Mouse (Mus musculus) hindbrain, postnatal 0 days (tissue): Measurements from ENCODE around the gene Lsm2. TPM values are rescaled to one million over a fixed set of nuclear protein-coding genes. Genes with fewer than 3 reads are reported as not detected.
"Not testable (repeated sequence)": the region's sequence is repeated elsewhere in the genome, so short reads cannot be mapped to it uniquely, and the experiment has no call there.

ENCODE experiments used
- ATAC-seq: fragments of 200-750 bp; cut with Nextera tagmentation; 2 replicates; pipeline ENCODE4 v1.8.0; 2017; ENCODE audit warnings: mild to moderate bottlenecking, moderate TSS enrichment, moderate library complexity
- DNase-seq: peaks from one replicate; pipeline ENCODE4 v3.0.0-alpha.2; 2015; ENCODE audit warnings: low spot score
- H3K27ac ChIP-seq: fragments of 300-500 bp; sonication (generic); 2 replicates; pipeline ENCODE4 v1.5.1; 2014; ENCODE audit warnings: mild to moderate bottlenecking
- H3K27me3 ChIP-seq: fragments of 300-500 bp; sonication (generic); 2 replicates; pipeline ENCODE4 v1.6.1; 2014; ENCODE audit warnings: low read length, mixed read lengths; ENCODE audit not compliant: insufficient read depth
- H3K36me3 ChIP-seq: fragments of 300-500 bp; sonication (generic); 2 replicates; pipeline ENCODE4 v1.6.1; 2014; ENCODE audit warnings: low read length, mixed read lengths; ENCODE audit not compliant: insufficient read depth
- H3K4me1 ChIP-seq: fragments of 300-500 bp; sonication (generic); 2 replicates; pipeline ENCODE4 v1.6.1; 2014; ENCODE audit warnings: antibody characterized with exemption, low read length, mixed read lengths; ENCODE audit not compliant: insufficient read depth
- H3K4me2 ChIP-seq: fragments of 300-500 bp; sonication (generic); 2 replicates; pipeline ENCODE4 v1.6.1; 2014; ENCODE audit warnings: low read depth, mild to moderate bottlenecking, low read length, moderate library complexity, mixed read lengths
- H3K4me3 ChIP-seq: fragments of 300-500 bp; sonication (generic); 2 replicates; pipeline ENCODE4 v1.5.1; 2014; ENCODE audit warnings: low read length
- H3K9ac ChIP-seq: fragments of 300-500 bp; sonication (generic); replicated peaks from 2 replicates; pipeline ENCODE4 v1.6.1; 2014; ENCODE audit warnings: mild to moderate bottlenecking, low read length, moderate library complexity, mixed read lengths
- H3K9me3 ChIP-seq: fragments of 300-500 bp; sonication (generic); 2 replicates; pipeline ENCODE4 v1.6.1; 2016; ENCODE audit warnings: low read length, mixed read lengths
- CTCF ChIP-seq: IDR thresholded peaks from 2 replicates; pipeline ENCODE4 v1.5.1; 2016; ENCODE audit warnings: antibody characterized with exemption, control low read depth, low read depth
- WGBS: fragments of 180-500 bp; shearing (Covaris S2); extraction: QIAGEN DNeasy Blood & Tissue Kit; methylation state at CpG from one replicate; pipeline ENCODE4 v1.1.7; 2014; 5-methylcytosine and 5-hydroxymethylcytosine counted together
- polyA plus RNA-seq: library from polyadenylated mRNA; unstranded; fragments of >200 nt; fragmentation: Nextera tagmentation; extraction: Ambion mirVana; gene quantifications from 2 replicates; pipeline ENCODE4 v1.2.1, GENCODE M21; 2015
- total RNA-seq: library from RNA; depleted of rRNA; stranded (reverse); fragments of >200 nt; gene quantifications from 2 replicates; pipeline ENCODE4 v1.2.3, GENCODE M21; 2014

Lsm2 gene
- total and polyA plus RNA-seq, 2 experiments from 2014 or later: 35.5 to 106 TPM

DNA sequence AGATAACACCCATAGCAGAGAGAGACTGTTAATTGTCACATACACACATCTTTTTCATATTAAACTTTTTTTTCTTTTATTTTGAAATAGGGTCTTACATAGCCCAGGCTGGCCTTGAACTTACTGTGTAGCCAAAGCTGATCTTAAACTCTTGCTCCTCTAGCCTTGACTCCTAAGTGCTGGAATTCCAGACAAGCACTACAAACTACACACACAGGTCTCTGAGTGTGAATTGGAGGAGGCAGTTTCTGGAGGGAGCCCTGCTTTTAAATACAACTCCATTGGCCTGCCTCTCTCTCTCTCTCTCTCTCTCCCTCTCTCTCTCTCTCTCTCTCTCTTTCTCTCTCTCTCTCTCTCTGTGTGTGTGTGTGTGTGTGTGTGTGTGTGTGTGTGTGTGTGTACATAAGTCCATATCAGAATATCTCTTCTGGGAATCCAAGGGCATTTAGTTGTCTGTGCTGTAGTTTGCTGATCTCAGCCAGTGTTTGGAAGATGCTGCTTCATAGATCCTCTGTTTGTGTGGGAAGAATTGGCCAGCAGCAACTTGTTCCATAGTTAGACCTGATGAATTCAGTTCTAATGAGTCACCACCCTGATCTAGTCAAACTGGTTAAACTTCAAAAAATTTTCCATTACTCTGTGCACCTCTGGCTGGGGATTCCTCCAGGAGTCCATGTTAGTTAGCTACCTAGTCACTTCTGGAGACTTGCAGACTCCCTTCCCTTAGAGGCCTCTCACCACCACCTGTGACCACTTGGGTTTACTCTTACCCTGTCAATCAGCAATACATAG, 20.8 kb upstream of the Lsm2 start:
- ATAC-seq (no peak), DNase-seq (no peak)
- H3K9me3 ChIP-seq: no peaks in the 10 kb centered on the region
- no peak overlapping the region for H3K4me2 ChIP-seq
- H3K36me3 ChIP-seq: no peaks in the 10 kb centered on the region
- no peak overlapping the region for H3K9ac ChIP-seq
- H3K27me3 ChIP-seq: no peaks in the 10 kb centered on the region
- H3K4me3 ChIP-seq: no peak overlapping the region
- TF ChIP-seq CTCF: no peak
- H3K27ac ChIP-seq: no peak overlapping the region
- no peaks in the 10 kb centered on the region for H3K4me1 ChIP-seq

DNA sequence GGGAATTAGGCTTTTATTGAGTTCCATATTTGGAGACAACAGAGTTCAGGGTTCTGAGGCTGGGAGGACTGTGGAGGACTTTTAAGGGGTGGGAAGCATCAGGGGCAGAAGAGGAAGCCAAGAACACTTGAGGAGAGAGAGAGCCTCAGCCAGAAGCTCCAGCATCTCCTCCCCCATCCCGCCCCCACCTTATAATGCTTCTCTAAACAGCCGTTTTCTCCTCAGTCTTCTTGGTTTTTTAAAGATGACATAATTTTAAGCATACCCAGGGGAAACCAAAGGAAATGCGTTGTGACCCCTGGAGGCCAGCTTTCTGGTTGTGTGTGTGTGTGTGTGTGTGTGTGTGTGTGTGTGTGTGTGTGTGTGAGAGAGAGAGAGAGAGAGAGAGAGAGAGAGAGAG, 19.5 kb upstream of the Lsm2 start:
- Histone ChIP-seq H3K4me2 (no peak overlapping the region), H3K36me3 (no peaks in the 10 kb centered on the region), H3K4me3 (no peak overlapping the region), H3K9me3 (no peaks in the 10 kb centered on the region), H3K27me3 (no peaks in the 10 kb centered on the region), H3K4me1 (no peaks in the 10 kb centered on the region), H3K9ac (no peak overlapping the region), H3K27ac (no peak overlapping the region)
- ATAC-seq (no peak), DNase-seq (no peak)
- TF ChIP-seq CTCF: no peak
- WGBS: 38% methylated on average over 3 of the region's 3 CpGs

- Histone ChIP-seq H3K27ac (no peak overlapping the region), H3K4me2 (no peak overlapping the region), H3K36me3 (no peaks in the 10 kb centered on the region), H3K9ac (no peak overlapping the region), H3K4me3 (no peak overlapping the region), H3K9me3 (no peaks in the 10 kb centered on the region), H3K27me3 (no peaks in the 10 kb centered on the region), H3K4me1 (no peaks in the 10 kb centered on the region)
- ATAC-seq (no peak), DNase-seq (no peak)
- no peak for TF ChIP-seq CTCF
- WGBS: 45% methylated on average over 1 of the region's 1 CpGs
Observed at GRCm38 (mm10) chr17:34962841-34963240, 18.8 kb upstream of the Lsm2 start.

DNA sequence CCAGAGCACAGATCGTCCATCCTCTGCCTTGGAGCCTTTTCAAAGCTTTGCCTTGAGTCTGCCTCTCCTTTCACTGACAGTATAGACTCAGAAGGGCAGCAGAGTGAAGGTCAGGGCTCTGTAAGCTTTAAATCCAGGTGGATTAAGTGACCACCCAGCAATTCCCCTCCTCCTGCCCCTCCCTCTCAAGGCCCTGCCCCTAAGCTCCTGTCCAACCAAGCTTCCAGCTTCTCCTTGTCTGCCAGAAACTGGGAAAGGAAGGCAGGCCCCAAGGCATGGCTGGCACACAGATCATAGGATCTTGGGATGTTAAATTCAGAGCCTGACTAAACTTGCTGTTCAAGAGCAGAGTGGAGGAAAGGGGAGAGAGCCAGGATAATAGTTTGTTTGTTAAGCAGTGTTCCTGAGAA, 17.0 kb upstream of the Lsm2 start:
- H3K9ac ChIP-seq: no peak overlapping the region
- no peak for ATAC-seq

DNA sequence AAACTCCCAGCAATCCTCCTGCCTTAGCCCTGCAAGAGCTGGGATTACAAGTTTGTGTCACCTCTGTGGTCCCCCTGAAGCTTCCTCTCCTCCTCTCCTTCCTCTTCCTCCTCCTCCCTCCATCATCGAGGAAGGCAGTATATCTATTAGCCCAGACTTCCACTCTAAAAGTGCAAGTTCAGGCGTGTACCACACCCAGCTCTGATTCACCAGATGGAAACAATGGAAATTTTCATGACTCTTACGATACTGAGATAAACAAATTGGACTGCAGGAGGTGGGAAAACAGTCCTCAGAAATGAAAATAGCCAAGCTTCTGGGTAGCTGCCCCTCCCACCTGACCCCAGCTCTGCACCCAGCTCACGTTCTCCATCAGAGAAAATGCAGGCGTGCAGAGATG, 16.0 kb upstream of the Lsm2 start:
- H3K4me3 ChIP-seq: no peak overlapping the region
- TF ChIP-seq CTCF: no peak
- H3K4me2 ChIP-seq: no peak overlapping the region
- no peak for ATAC-seq
- peaks cover 14% of the 10 kb centered on the region; the same call in 1 of the 2 replicates for H3K27me3 ChIP-seq
- no peaks in the 10 kb centered on the region for H3K4me1 ChIP-seq
- no peak for DNase-seq
- no peak overlapping the region for H3K9ac ChIP-seq
- H3K36me3 ChIP-seq: no peaks in the 10 kb centered on the region
- 75% methylated on average over 5 of the region's 5 CpGs for WGBS
- H3K27ac ChIP-seq: no peak overlapping the region
- H3K9me3 ChIP-seq: no peaks in the 10 kb centered on the region

More for the DNA sequence above, 17.0 kb upstream of the Lsm2 start:
- Histone ChIP-seq H3K4me2 (no peak overlapping the region), H3K27me3 (peaks cover 11% of the 10 kb centered on the region; the same call in 1 of the 2 replicates), H3K27ac (no peak overlapping the region), H3K9me3 (no peaks in the 10 kb centered on the region), H3K4me3 (no peak overlapping the region), H3K4me1 (no peaks in the 10 kb centered on the region), H3K36me3 (no peaks in the 10 kb centered on the region)
- 11% methylated on average over 1 of the region's 1 CpGs for WGBS
- DNase-seq: no peak
- no peak for TF ChIP-seq CTCF

GRCm38 (mm10) chr17:34969822-34970221, 11.8 kb upstream of the Lsm2 start, which contains the start of gene Gm20481:
Gm20481 (plus strand) TSS chr17:34969912.
- H3K4me3 ChIP-seq, H3K9ac ChIP-seq, H3K27ac ChIP-seq, ATAC-seq, H3K4me2 ChIP-seq, H3K9me3 ChIP-seq, DNase-seq, H3K36me3 ChIP-seq, H3K4me1 ChIP-seq: not testable (repeated sequence)
- WGBS: 58% methylated on average over 6 of the region's 11 CpGs
- peaks cover 14% of the 10 kb centered on the region; the same call in 1 of the 2 replicates for H3K27me3 ChIP-seq

GRCm38 (mm10) chr17:34970850-34971249, 10.8 kb upstream of the Lsm2 start:
- H3K27me3 ChIP-seq: peaks cover 14% of the 10 kb centered on the region; the same call in 1 of the 2 replicates
- ATAC-seq, H3K9me3 ChIP-seq, DNase-seq, H3K36me3 ChIP-seq, H3K9ac ChIP-seq, H3K4me2 ChIP-seq, H3K27ac ChIP-seq, H3K4me1 ChIP-seq, H3K4me3 ChIP-seq: not testable (repeated sequence)
- 34% methylated on average over 21 of the region's 37 CpGs for WGBS

DNA sequence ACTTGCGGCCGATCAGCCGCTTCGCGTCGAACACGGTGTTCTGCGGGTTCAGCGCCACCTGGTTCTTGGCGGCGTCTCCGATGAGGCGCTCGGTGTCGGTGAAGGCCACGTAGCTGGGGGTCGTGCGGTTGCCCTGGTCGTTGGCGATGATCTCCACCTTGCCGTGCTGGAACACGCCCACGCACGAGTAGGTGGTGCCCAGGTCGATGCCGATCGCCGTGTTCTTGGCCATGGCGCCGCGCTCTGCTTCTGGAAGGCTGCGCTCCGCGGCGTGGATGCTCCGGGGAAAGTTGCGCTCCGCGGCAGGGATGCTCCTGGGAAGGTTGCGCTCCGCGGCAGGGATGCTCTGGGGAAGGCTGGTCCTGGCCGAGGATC, 10.0 kb upstream of the Lsm2 start:
- H3K27ac ChIP-seq, H3K36me3 ChIP-seq, H3K9ac ChIP-seq, DNase-seq, H3K4me1 ChIP-seq, H3K9me3 ChIP-seq: not testable (repeated sequence)
- Histone ChIP-seq H3K27me3 (peaks cover 14% of the 10 kb centered on the region; the same call in 1 of the 2 replicates), H3K4me3 (peak overlapping the region; percentile 36), H3K4me2 (peak overlapping the region; percentile 68; the same call in 1 of the 2 replicates)
- under 1% methylated on average over 25 of the region's 43 CpGs for WGBS
- peak; percentile 66 for ATAC-seq

- H3K9ac ChIP-seq, H3K4me1 ChIP-seq: not testable (repeated sequence)
- WGBS: under 1% methylated on average over 28 of the region's 33 CpGs
Observed at GRCm38 (mm10) chr17:34972069-34972749, 9.5 kb upstream of the Lsm2 start, which contains the start of the genes Hspa1a and Hspa1l. Hspa1a (minus strand) TSS chr17:34972156. Hspa1l (plus strand) TSS chr17:34972703.

More at GRCm38 (mm10) chr17:34972069-34972749, 9.5 kb upstream of the Lsm2 start, which contains the start of the genes Hspa1a and Hspa1l:
- peak within 1 kb of the TSS; percentile 68 for H3K4me2 ChIP-seq
- peak within 1 kb of the TSS; percentile 36 for H3K4me3 ChIP-seq
- H3K27me3 ChIP-seq: peaks cover 14% of the 10 kb centered on the region; the same call in 1 of the 2 replicates
- not testable (repeated sequence) for H3K36me3 ChIP-seq, H3K27ac ChIP-seq, H3K9me3 ChIP-seq
- ATAC-seq: peak; percentile 94
- peak; percentile 71 for DNase-seq
